Mouse (Mus musculus): ENCODE measurements at regions not wholly inside any gene's neighbourhood (a gene's known extent, or its start where the extent isn't known, plus 50 kb on each side); places are given as distances from the start of the nearest gene placed in this dataset.

- DNase-seq (ENCODE audit: low spot score in 2 of 2) = no peak
Observed at GRCm38 (mm10) chr16:95194151-95194550, 63.2 kb upstream of the Kcnj15 start.

GRCm38 (mm10) chr16:95196141-95196540 lies 61.2 kb upstream of the Kcnj15 start:
- no peak for DNase-seq (ENCODE audit: low spot score in 2 of 2)

GRCm38 (mm10) chr16:95196622-95197021 lies 60.7 kb upstream of the Kcnj15 start:
- DNase-seq (ENCODE audit: low spot score in 2 of 2) = peak; percentile 61 to 77

GRCm38 (mm10) chr16:95198795-95199563 lies 58.4 kb upstream of the Kcnj15 start:
- no peak for DNase-seq (ENCODE audit: low spot score in 2 of 2)

- no peak for DNase-seq (ENCODE audit: low spot score in 2 of 2)
Observed at GRCm38 (mm10) chr16:95202126-95202883, 55.1 kb upstream of the Kcnj15 start.

- no peak for DNase-seq (ENCODE audit: low spot score in 2 of 2)
Observed at GRCm38 (mm10) chr16:95203026-95203425, 54.3 kb upstream of the Kcnj15 start.

- DNase-seq (ENCODE audit: low spot score in 2 of 2) = no peak
Observed at GRCm38 (mm10) chr16:95203790-95204189, 53.6 kb upstream of the Kcnj15 start.

- DNase-seq (ENCODE audit: low spot score in 2 of 2) = no peak
Observed at GRCm38 (mm10) chr16:95204507-95204906, 52.9 kb upstream of the Kcnj15 start.

- no peak for DNase-seq (ENCODE audit: low spot score in 2 of 2)
Observed at GRCm38 (mm10) chr16:95206445-95206844, 50.9 kb upstream of the Kcnj15 start.

GRCm38 (mm10) chr16:95207547-95207946 lies 49.8 kb upstream of the Kcnj15 start:
- no peak for DNase-seq (ENCODE audit: low spot score in 2 of 2)
